Mouse (Mus musculus) myocyte (in vitro differentiated cells): ENCODE results near the gene Ptch2.

Experiments
- CEBPB ChIP-seq: IDR thresholded peaks from 2 replicates; pipeline ENCODE4 v1.6.1; 2011; ENCODE audit warnings: mild to moderate bottlenecking, moderate library complexity; ENCODE audit not compliant: poor library complexity, insufficient read depth, severe bottlenecking
- E2F4 ChIP-seq: IDR thresholded peaks from one replicate; pipeline ENCODE4 v1.6.1; 2011; ENCODE audit warnings: mild to moderate bottlenecking, control low read depth, moderate library complexity; ENCODE audit not compliant: insufficient read depth
- MAX ChIP-seq: IDR thresholded peaks from one replicate; pipeline ENCODE4 v1.6.1; 2011; ENCODE audit warnings: low read depth, mild to moderate bottlenecking, control low read depth
- MYOD1 ChIP-seq, 3 experiments: IDR thresholded peaks; one replicate each; pipeline ENCODE4 v1.6.1; 2011; ENCODE audit warnings: control low read depth in 2 of 3, low read depth in 2 of 3, mild to moderate bottlenecking in 2 of 3, moderate library complexity in 1 of 3; ENCODE audit not compliant: insufficient read length in 2 of 3, control insufficient read depth in 1 of 3
- MYOG ChIP-seq, 3 experiments: IDR thresholded peaks; one replicate each; pipeline ENCODE4 v1.6.1; 2011; ENCODE audit warnings: control low read depth in 2 of 3, low read depth in 2 of 3, mild to moderate bottlenecking in 2 of 3; ENCODE audit not compliant: insufficient read length in 2 of 3, control insufficient read depth in 1 of 3, insufficient read depth in 1 of 3
- POLR2A ChIP-seq: IDR thresholded peaks from one replicate; pipeline ENCODE4 v1.6.1; 2011; ENCODE audit warnings: low read depth, mild to moderate bottlenecking, control low read depth, moderate library complexity; ENCODE audit not compliant: insufficient read length
- POLR2AphosphoS2 ChIP-seq: IDR thresholded peaks from one replicate; pipeline ENCODE4 v1.6.1; 2011; ENCODE audit warnings: low read depth, control low read depth; ENCODE audit not compliant: insufficient read length
- REST ChIP-seq: IDR thresholded peaks from one replicate; pipeline ENCODE4 v1.6.1; 2011; ENCODE audit warnings: mild to moderate bottlenecking, control low read depth, moderate library complexity; ENCODE audit not compliant: insufficient read depth, insufficient read length
- SRF ChIP-seq: IDR thresholded peaks from one replicate; pipeline ENCODE4 v1.6.1; 2011; ENCODE audit warnings: low read depth; ENCODE audit not compliant: control insufficient read depth, insufficient read length
- TCF12 ChIP-seq: IDR thresholded peaks from one replicate; pipeline ENCODE4 v1.6.1; 2011; ENCODE audit warnings: mild to moderate bottlenecking, control low read depth; ENCODE audit not compliant: poor library complexity, insufficient read depth, severe bottlenecking
- TCF3 ChIP-seq: IDR thresholded peaks from one replicate; pipeline ENCODE4 v1.6.1; 2011; ENCODE audit warnings: low read depth, control low read depth; ENCODE audit not compliant: insufficient read length
- USF1 ChIP-seq: IDR thresholded peaks from one replicate; pipeline ENCODE4 v1.6.1; 2011; ENCODE audit warnings: low read depth, mild to moderate bottlenecking, control low read depth, moderate library complexity

- TF ChIP-seq POLR2A = no peak
- no peak for TF ChIP-seq MYOD1 (IDR thresholded peaks at IDR 0.05; ENCODE audit: control insufficient read depth in 1 of 3, insufficient read length in 2 of 3, low read depth in 2 of 3)
- no peak for TF ChIP-seq MAX
- TF ChIP-seq CEBPB = no peak
- no peak for TF ChIP-seq MYOG (IDR thresholded peaks at IDR 0.05; ENCODE audit: control insufficient read depth in 1 of 3, insufficient read depth in 1 of 3, insufficient read length in 2 of 3, low read depth in 2 of 3)
- no peak for TF ChIP-seq TCF3
- TF ChIP-seq E2F4 = no peak
- no peak for TF ChIP-seq POLR2AphosphoS2
- TF ChIP-seq TCF12 = no peak
- no peak for TF ChIP-seq REST
- TF ChIP-seq USF1 = no peak
- no peak for TF ChIP-seq SRF
Measured at GRCm38 (mm10) chr4:117134601-117134995, 38.7 kb downstream of the Ptch2 start.
